Mouse (Mus musculus) MEL (cell line): Measurements from ENCODE around the gene Ifna2. TPM values are rescaled to one million over a fixed set of nuclear protein-coding genes. Genes with fewer than 3 reads are reported as not detected.

Experiments used
- DNase-seq: peaks from one replicate; pipeline ENCODE4 v3.0.0; 2011; ENCODE audit warnings: low read depth, low spot score
- H3K27ac ChIP-seq: 2 replicates; pipeline ENCODE4 v1.5.1; 2012; ENCODE audit warnings: low read depth, mild to moderate bottlenecking, control low read depth, low read length, moderate library complexity; ENCODE audit not compliant: control insufficient read depth
- H3K27me3 ChIP-seq, 2 experiments: fragments of 150-350 bp in 1 of 2; sonication (generic) in 1 of 2; 2 replicates each; pipeline ENCODE4 v1.6.1; 2012; ENCODE audit warnings: low read length in 2 of 2, mild to moderate bottlenecking in 2 of 2, improper control_type of control experiment in 1 of 2, moderate library complexity in 1 of 2; ENCODE audit not compliant: insufficient read depth in 2 of 2, control insufficient read depth in 1 of 2
- H3K36me3 ChIP-seq, 2 experiments: 2 replicates each; pipeline ENCODE4 v1.6.1; 2012 to 2014; ENCODE audit warnings: low read length in 2 of 2, improper control_type of control experiment in 1 of 2, inconsistent platforms in 1 of 2, mild to moderate bottlenecking in 1 of 2; ENCODE audit not compliant: insufficient read depth in 2 of 2, control insufficient read depth in 1 of 2
- H3K4me1 ChIP-seq, 2 experiments: fragments of 150-350 bp in 1 of 2; sonication (generic) in 1 of 2; 2 replicates each; pipeline ENCODE4 v1.6.1; 2012; ENCODE audit warnings: low read length in 2 of 2, improper control_type of control experiment in 1 of 2, mild to moderate bottlenecking in 1 of 2; ENCODE audit not compliant: insufficient read depth in 2 of 2, control insufficient read depth in 1 of 2
- H3K4me3 ChIP-seq, 2 experiments: fragments of 150-350 bp in 1 of 2; sonication (generic) in 1 of 2; 2 replicates each; pipeline ENCODE4 v1.5.1; 2012; ENCODE audit warnings: low read depth in 2 of 2, low read length in 2 of 2, mild to moderate bottlenecking in 2 of 2, moderate library complexity in 2 of 2, control low read depth in 1 of 2, improper control_type of control experiment in 1 of 2; ENCODE audit not compliant: control insufficient read depth in 1 of 2, insufficient read depth in 1 of 2
- H3K79me2 ChIP-seq: 2 replicates; pipeline ENCODE4 v1.6.1; 2012; ENCODE audit warnings: mild to moderate bottlenecking, low read length, moderate library complexity; ENCODE audit not compliant: control insufficient read depth, poor library complexity, insufficient read depth
- H3K9ac ChIP-seq: 2 replicates; pipeline ENCODE4 v1.6.1; 2012; ENCODE audit warnings: low read depth, mild to moderate bottlenecking, control low read depth, low read length, moderate library complexity; ENCODE audit not compliant: control insufficient read depth, poor library complexity, severe bottlenecking
- H3K9me3 ChIP-seq: fragments of 150-350 bp; sonication (generic); replicated peaks from 2 replicates; pipeline ENCODE4 v1.6.1; 2012; ENCODE audit warnings: mild to moderate bottlenecking, low read length, improper control_type of control experiment, moderate library complexity; ENCODE audit not compliant: insufficient read depth
- BHLHE40 ChIP-seq: IDR thresholded peaks from 2 replicates; pipeline ENCODE4 v1.6.1; 2012; ENCODE audit warnings: low read depth, mild to moderate bottlenecking, inconsistent platforms, low read length, improper control_type of control experiment, borderline replicate concordance
- CHD1 ChIP-seq: IDR thresholded peaks from 2 replicates; pipeline ENCODE4 v1.6.1; 2012; ENCODE audit warnings: low read depth, mild to moderate bottlenecking, inconsistent platforms, low read length, improper control_type of control experiment
- CTCF ChIP-seq, 3 experiments: IDR thresholded peaks in 2 of 3; conservative IDR thresholded peaks in 1 of 3; 2 replicates each; pipeline ENCODE4 v1.5.1; 2011 to 2012; ENCODE audit warnings: low read length in 3 of 3, low read depth in 2 of 3, mild to moderate bottlenecking in 2 of 3, improper control_type of control experiment in 1 of 3, inconsistent platforms in 1 of 3, mixed read lengths in 1 of 3, moderate library complexity in 1 of 3; ENCODE audit not compliant: control insufficient read depth in 1 of 3, insufficient read depth in 1 of 3, poor library complexity in 1 of 3, severe bottlenecking in 1 of 3
- ETS1 ChIP-seq: IDR thresholded peaks from 2 replicates; pipeline ENCODE4 v1.6.1; 2012; ENCODE audit warnings: low read depth, mild to moderate bottlenecking, inconsistent platforms, low read length, improper control_type of control experiment, moderate library complexity
- GATA1 ChIP-seq: IDR thresholded peaks from 2 replicates; pipeline ENCODE4 v1.6.1; 2011; ENCODE audit warnings: low read depth, low read length, improper control_type of control experiment
- HCFC1 ChIP-seq: IDR thresholded peaks from 2 replicates; pipeline ENCODE4 v1.6.1; 2012; ENCODE audit warnings: low read depth, mild to moderate bottlenecking, inconsistent platforms, low read length, improper control_type of control experiment, moderate library complexity
- KAT2A ChIP-seq: conservative IDR thresholded peaks from 2 replicates; pipeline ENCODE4 v1.6.1; 2012; ENCODE audit warnings: low read depth, low read length, improper control_type of control experiment, inconsistent platforms
- MAX ChIP-seq: IDR thresholded peaks from 2 replicates; pipeline ENCODE4 v1.6.1; 2011; ENCODE audit warnings: low read length, improper control_type of control experiment
- MAZ ChIP-seq: IDR thresholded peaks from 2 replicates; pipeline ENCODE4 v1.6.1; 2012; ENCODE audit warnings: low read depth, mild to moderate bottlenecking, inconsistent platforms, low read length, improper control_type of control experiment
- MYC ChIP-seq: IDR thresholded peaks from 2 replicates; pipeline ENCODE4 v1.6.1; 2011; ENCODE audit warnings: low read depth, mild to moderate bottlenecking, low read length, improper control_type of control experiment, moderate library complexity
- NRF1 ChIP-seq: IDR thresholded peaks from 2 replicates; pipeline ENCODE4 v1.6.1; 2014; ENCODE audit warnings: low read depth, mild to moderate bottlenecking, inconsistent platforms, low read length, improper control_type of control experiment, moderate library complexity; ENCODE audit not compliant: poor library complexity, insufficient read depth, severe bottlenecking
- POLR2AphosphoS2 ChIP-seq: IDR thresholded peaks from 2 replicates; pipeline ENCODE4 v1.6.1; 2011; ENCODE audit warnings: low read length, improper control_type of control experiment
- POLR2AphosphoS5 ChIP-seq: IDR thresholded peaks from 2 replicates; pipeline ENCODE4 v1.6.1; 2012; ENCODE audit warnings: low read depth, borderline replicate concordance, mild to moderate bottlenecking, inconsistent platforms, low read length, moderate library complexity, mixed read lengths
- RAD21 ChIP-seq: IDR thresholded peaks from 2 replicates; pipeline ENCODE4 v1.6.1; 2011; ENCODE audit warnings: mild to moderate bottlenecking, low read depth, low read length, improper control_type of control experiment
- RCOR1 ChIP-seq: IDR thresholded peaks from 2 replicates; pipeline ENCODE4 v1.6.1; 2012; ENCODE audit warnings: low read depth, mild to moderate bottlenecking, inconsistent platforms, low read length, improper control_type of control experiment
- SIN3A ChIP-seq: IDR thresholded peaks from 2 replicates; pipeline ENCODE4 v1.6.1; 2012; ENCODE audit warnings: low read length, improper control_type of control experiment, inconsistent platforms
- SMC3 ChIP-seq: IDR thresholded peaks from 2 replicates; pipeline ENCODE4 v1.6.1; 2011; ENCODE audit warnings: low read depth, low read length, improper control_type of control experiment
- TBP ChIP-seq: IDR thresholded peaks from 2 replicates; pipeline ENCODE4 v1.8.0; 2011; ENCODE audit warnings: low read depth, low read length, improper control_type of control experiment
- UBTF ChIP-seq: IDR thresholded peaks from 2 replicates; pipeline ENCODE4 v1.6.1; 2012; ENCODE audit warnings: low read depth, mild to moderate bottlenecking, inconsistent platforms, low read length, improper control_type of control experiment, moderate library complexity, borderline replicate concordance; ENCODE audit not compliant: insufficient read depth
- USF2 ChIP-seq, 2 experiments: IDR thresholded peaks; 2 replicates each; pipeline ENCODE4 v1.6.1; 2011 to 2012; ENCODE audit warnings: improper control_type of control experiment in 2 of 2, low read length in 2 of 2, borderline replicate concordance in 1 of 2, inconsistent platforms in 1 of 2, low read depth in 1 of 2, mild to moderate bottlenecking in 1 of 2; ENCODE audit not compliant: insufficient read depth in 1 of 2
- ZMIZ1 ChIP-seq: IDR thresholded peaks from 2 replicates; pipeline ENCODE4 v1.6.1; 2012; ENCODE audit warnings: low read depth, mild to moderate bottlenecking, inconsistent platforms, low read length, improper control_type of control experiment, moderate library complexity
- ZNF384 ChIP-seq: IDR thresholded peaks from 2 replicates; pipeline ENCODE4 v1.6.1; 2012; ENCODE audit warnings: low read depth, mild to moderate bottlenecking, inconsistent platforms, low read length, improper control_type of control experiment
- polyA plus RNA-seq, 2 experiments: library from polyadenylated mRNA; stranded (reverse) in 1 of 2; unstranded in 1 of 2; fragments of >175 nt in 1 of 2; fragments of >200 nt in 1 of 2; gene quantifications; 2 replicates each; pipeline versions ENCODE4 v1.2.1 to v1.2.4; 2012; ENCODE audit warnings: low replicate concordance in 2 of 2, low read depth in 1 of 2; ENCODE audit not compliant: insufficient read length in 2 of 2, insufficient read depth in 1 of 2, missing spikeins in 1 of 2
- total RNA-seq: library from RNA; depleted of rRNA; stranded (reverse); fragments of 300-350 nt; gene quantifications from 2 replicates; pipeline ENCODE4 v1.2.3, GENCODE M21; 2012

Ifna2 gene
- total and polyA plus RNA-seq, 3 experiments, result not detected

- no peak within 1 kb of the TSS for H3K27ac ChIP-seq
- no peaks in the 10 kb centered on the region for H3K4me1 ChIP-seq
- H3K4me3 ChIP-seq, result no peak within 1 kb of the TSS
- no peaks in the 10 kb centered on the region for H3K9me3 ChIP-seq
- no peaks in the 10 kb centered on the region for H3K36me3 ChIP-seq
- DNase-seq, result peak; percentile 24
- H3K79me2 ChIP-seq, result no peaks in the 10 kb centered on the region
- H3K27me3 ChIP-seq, result no peaks in the 10 kb centered on the region
- H3K9ac ChIP-seq, result no peak within 1 kb of the TSS
- TF ChIP-seq GATA1 (no peak), ZNF384 (peak; percentile 81)
Observed at GRCm38 (mm10) chr4:88644359-88644758, 39.4 kb downstream of the Ifna2 start, which contains the start of gene Ifna13. Gene Ifna13 (minus strand): TSS chr4:88644459.

- DNase-seq, result peak; percentile 63
- H3K79me2 ChIP-seq, result no peaks in the 10 kb centered on the region
- TF ChIP-seq RAD21 (no peak), RCOR1 (peak; percentile 55; the same call in 1 of the 2 replicates), MYC (no peak)
Observed at GRCm38 (mm10) chr4:88642526-88642925, 41.2 kb downstream of the Ifna2 start.

GRCm38 (mm10) chr4:88641077-88641831 is 42.5 kb downstream of the Ifna2 start:
- H3K27ac ChIP-seq, result no peak overlapping the region
- H3K4me3 ChIP-seq, result peak overlapping the region; percentile 65 to 71
- DNase-seq, result peak; percentile 99
- TF ChIP-seq NRF1 (no peak), TBP (peak; percentile 100), RAD21 (peak; percentile 50), RCOR1 (peak; percentile 59), MAZ (peak; percentile 94), USF2 (IDR thresholded peaks at IDR 0.05; ENCODE audit: borderline replicate concordance in 1 of 2, insufficient read depth in 1 of 2, low read depth in 1 of 2, low read length in 2 of 2) (no peak), ETS1 (no peak), ZMIZ1 (no peak), UBTF (peak; percentile 100), POLR2AphosphoS5 (no peak), KAT2A (no peak), SMC3 (peak; percentile 48), MAX (no peak), CTCF (IDR thresholded peaks at IDR 0.05 in 2 of 3, conservative IDR thresholded peaks at IDR 0.05 in 1 of 3; ENCODE audit: control insufficient read depth in 1 of 3, insufficient read depth in 1 of 3, low read depth in 2 of 3, low read length in 3 of 3, poor library complexity in 1 of 3, severe bottlenecking in 1 of 3) (peak; percentile 68 to 85 (median 76)), SIN3A (peak; percentile 64; the same call in 1 of the 2 replicates), POLR2AphosphoS2 (no peak), ZNF384 (peak; percentile 94), CHD1 (peak; percentile 64; the same call in 1 of the 2 replicates), HCFC1 (peak; percentile 41; the same call in 1 of the 2 replicates), BHLHE40 (0 out of 2 replicates have a peak, but pooled peaks have one; percentile 6)
- no peaks in the 10 kb centered on the region for H3K4me1 ChIP-seq
- no peaks in the 10 kb centered on the region; a peak in 1 of 4 replicates for H3K27me3 ChIP-seq
- H3K9me3 ChIP-seq, result no peaks in the 10 kb centered on the region
- no peak overlapping the region for H3K9ac ChIP-seq
- no peaks in the 10 kb centered on the region for H3K79me2 ChIP-seq
- H3K36me3 ChIP-seq, result no peaks in the 10 kb centered on the region

More at GRCm38 (mm10) chr4:88642526-88642925, 41.2 kb downstream of the Ifna2 start:
- Histone ChIP-seq H3K9me3 (no peaks in the 10 kb centered on the region), H3K4me3 (no peak overlapping the region), H3K4me1 (no peaks in the 10 kb centered on the region), H3K9ac (no peak overlapping the region), H3K36me3 (no peaks in the 10 kb centered on the region), H3K27me3 (no peaks in the 10 kb centered on the region; a peak in 1 of 4 replicates), H3K27ac (no peak overlapping the region)
